Mouse (Mus musculus) heart, embryonic 16.5 days (tissue): ENCODE data around the gene Antxr2. TPM values are rescaled to one million over a fixed set of nuclear protein-coding genes. Genes with fewer than 3 reads are reported as not detected.

Experiments
- ATAC-seq: fragments of 200-750 bp; cut with Nextera tagmentation; replicated peaks from 2 replicates; pipeline ENCODE4 v1.8.0; 2017; ENCODE audit warnings: moderate number of reproducible peaks; ENCODE audit not compliant: insufficient read depth, low FRiP score; ENCODE audit errors: extremely low read depth
- H3K27ac ChIP-seq: fragments of 300-500 bp; sonication (generic); 2 replicates; pipeline ENCODE4 v1.5.1; 2014; ENCODE audit warnings: mild to moderate bottlenecking, low read length, control low read depth, moderate library complexity
- H3K27me3 ChIP-seq: fragments of 300-500 bp; sonication (generic); 2 replicates; pipeline ENCODE4 v1.6.1; 2014; ENCODE audit warnings: low read length, mixed read lengths; ENCODE audit not compliant: control insufficient read depth, insufficient read depth
- H3K36me3 ChIP-seq: fragments of 300-500 bp; sonication (generic); 2 replicates; pipeline ENCODE4 v1.6.1; 2014; ENCODE audit not compliant: control insufficient read depth, insufficient read depth
- H3K4me1 ChIP-seq: fragments of 300-500 bp; sonication (generic); 2 replicates; pipeline ENCODE4 v1.6.1; 2014; ENCODE audit warnings: low read length, mixed read lengths; ENCODE audit not compliant: control insufficient read depth, insufficient read depth
- H3K4me2 ChIP-seq: fragments of 300-500 bp; sonication (generic); 2 replicates; pipeline ENCODE4 v1.6.1; 2014; ENCODE audit warnings: low read depth, mild to moderate bottlenecking, control low read depth, low read length
- H3K4me3 ChIP-seq: fragments of 300-500 bp; sonication (generic); 2 replicates; pipeline ENCODE4 v1.5.1; 2014; ENCODE audit warnings: mild to moderate bottlenecking, control low read depth, low read length
- H3K9ac ChIP-seq: fragments of 300-500 bp; sonication (generic); 2 replicates; pipeline ENCODE4 v1.6.1; 2014; ENCODE audit warnings: low read length, control low read depth
- H3K9me3 ChIP-seq: fragments of 300-500 bp; sonication (generic); replicated peaks from 2 replicates; pipeline ENCODE4 v1.6.1; 2016; ENCODE audit warnings: low read length; ENCODE audit not compliant: control insufficient read depth
- WGBS: fragments of 180-500 bp; shearing (Covaris S2); extraction: QIAGEN DNeasy Blood & Tissue Kit; methylation state at CpG from one replicate; pipeline ENCODE4 v1.1.7; 2014; 5-methylcytosine and 5-hydroxymethylcytosine counted together
- polyA plus RNA-seq: library from polyadenylated mRNA; unstranded; fragments of >200 nt; fragmentation: Nextera tagmentation; extraction: Ambion mirVana; gene quantifications from 2 replicates; pipeline ENCODE4 v1.2.1, GENCODE M21; 2015

Antxr2 gene
- polyA plus RNA-seq, 1 experiment from 2014 or later: 58.2 TPM

- H3K36me3 ChIP-seq: 0 out of 2 replicates have a peak, but pooled peaks cover under 1% of the 10 kb centered on the region
- H3K9ac ChIP-seq: no peak overlapping the region
- H3K9me3 ChIP-seq: no peaks in the 10 kb centered on the region
- H3K27me3 ChIP-seq: no peaks in the 10 kb centered on the region
- no peak for ATAC-seq
- H3K4me1 ChIP-seq: peaks cover 2% of the 10 kb centered on the region; the same call in 1 of the 2 replicates
- H3K27ac ChIP-seq: no peak overlapping the region
- 79% methylated on average over 3 of the region's 3 CpGs for WGBS
- H3K4me3 ChIP-seq: no peak overlapping the region
- no peak overlapping the region for H3K4me2 ChIP-seq
These were observed 152.0 kb downstream of the Antxr2 start for GRCm38 (mm10) chr5:97878871-97879270.

GRCm38 (mm10) chr5:97878215-97878794 is 152.5 kb downstream of the Antxr2 start:
- no peak for ATAC-seq
- no peak overlapping the region for H3K27ac ChIP-seq
- no peaks in the 10 kb centered on the region for H3K36me3 ChIP-seq
- peaks cover 2% of the 10 kb centered on the region; the same call in 1 of the 2 replicates for H3K4me1 ChIP-seq
- no peaks in the 10 kb centered on the region for H3K9me3 ChIP-seq
- H3K4me2 ChIP-seq: no peak overlapping the region
- H3K9ac ChIP-seq: no peak overlapping the region
- H3K4me3 ChIP-seq: no peak overlapping the region
- WGBS: 42% methylated on average over 1 of the region's 1 CpGs
- no peaks in the 10 kb centered on the region for H3K27me3 ChIP-seq

GRCm38 (mm10) chr5:97876895-97877294 is 153.9 kb downstream of the Antxr2 start:
- Histone ChIP-seq H3K36me3 (no peaks in the 10 kb centered on the region), H3K4me1 (peaks cover 2% of the 10 kb centered on the region; the same call in 1 of the 2 replicates), H3K27me3 (no peaks in the 10 kb centered on the region), H3K4me2 (no peak overlapping the region), H3K27ac (no peak overlapping the region), H3K9me3 (0 out of 2 replicates have a peak, but pooled peaks cover 3% of the 10 kb centered on the region), H3K9ac (no peak overlapping the region), H3K4me3 (no peak overlapping the region)
- ATAC-seq: no peak
- WGBS: 80% methylated on average over 2 of the region's 2 CpGs

- 0 out of 2 replicates have a peak, but pooled peaks cover 3% of the 10 kb centered on the region for H3K9me3 ChIP-seq
- H3K4me3 ChIP-seq: no peak overlapping the region
- no peak overlapping the region for H3K4me2 ChIP-seq
- WGBS: 66% methylated on average over 2 of the region's 2 CpGs
- H3K4me1 ChIP-seq: no peaks in the 10 kb centered on the region
- H3K27ac ChIP-seq: no peak overlapping the region
- no peak overlapping the region for H3K9ac ChIP-seq
- no peaks in the 10 kb centered on the region for H3K36me3 ChIP-seq
- no peaks in the 10 kb centered on the region for H3K27me3 ChIP-seq
- no peak for ATAC-seq
These were observed 162.9 kb downstream of the Antxr2 start for GRCm38 (mm10) chr5:97867921-97868320.

DNA sequence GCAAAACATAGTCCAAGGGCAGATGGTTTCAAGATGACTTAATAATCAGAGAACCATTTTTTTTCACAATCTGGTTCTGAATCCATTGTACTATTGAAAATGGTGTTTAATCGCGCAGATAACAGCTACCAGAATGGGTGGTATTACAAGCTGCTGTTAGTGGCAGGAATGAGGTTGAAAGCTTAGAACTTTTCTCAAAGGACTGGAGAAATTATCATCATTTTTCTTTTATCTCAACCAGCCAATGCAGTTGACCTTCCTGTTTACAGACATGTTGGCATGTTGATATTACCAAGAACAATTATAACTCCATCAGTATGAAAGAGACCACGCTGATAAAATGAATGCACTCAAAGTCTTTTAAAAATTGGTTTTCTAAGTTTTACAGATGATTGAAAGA is 163.9 kb downstream of the Antxr2 start:
- Histone ChIP-seq H3K36me3 (no peaks in the 10 kb centered on the region), H3K4me2 (no peak overlapping the region), H3K4me3 (no peak overlapping the region), H3K27ac (no peak overlapping the region), H3K27me3 (no peaks in the 10 kb centered on the region), H3K9ac (no peak overlapping the region), H3K4me1 (no peaks in the 10 kb centered on the region), H3K9me3 (no peaks in the 10 kb centered on the region)
- no peak for ATAC-seq
- WGBS: 85% methylated on average over 3 of the region's 3 CpGs

DNA sequence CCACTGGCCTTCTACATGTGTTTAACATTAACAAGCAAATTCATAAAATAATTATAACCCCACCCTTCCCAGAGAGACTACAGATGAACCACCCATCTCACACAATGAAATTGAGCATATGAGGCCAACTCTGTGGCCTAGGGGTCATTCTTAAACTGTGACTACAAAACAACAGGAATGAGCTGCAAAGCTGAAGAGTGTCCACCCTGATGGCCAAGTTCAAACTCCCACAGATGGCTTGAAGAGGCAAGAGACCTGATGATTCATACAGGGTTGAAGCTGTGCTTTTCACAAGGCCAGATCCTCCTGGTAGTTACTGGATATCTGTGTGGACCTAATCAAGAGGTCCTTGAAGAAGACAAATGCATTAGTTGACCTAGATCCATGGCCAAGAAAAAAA is 173.7 kb downstream of the Antxr2 start:
- Histone ChIP-seq H3K4me1 (no peaks in the 10 kb centered on the region), H3K9ac (no peak overlapping the region), H3K27me3 (no peaks in the 10 kb centered on the region), H3K36me3 (no peaks in the 10 kb centered on the region), H3K4me3 (no peak overlapping the region), H3K9me3 (no peaks in the 10 kb centered on the region), H3K4me2 (no peak overlapping the region), H3K27ac (no peak overlapping the region)
- no peak for ATAC-seq

- Histone ChIP-seq H3K4me3 (no peak overlapping the region), H3K27ac (no peak overlapping the region), H3K36me3 (no peaks in the 10 kb centered on the region), H3K4me1 (no peaks in the 10 kb centered on the region; the same call in 1 of the 2 replicates), H3K9me3 (no peaks in the 10 kb centered on the region), H3K4me2 (no peak overlapping the region), H3K9ac (no peak overlapping the region), H3K27me3 (no peaks in the 10 kb centered on the region)
- WGBS: 93% methylated on average over 5 of the region's 5 CpGs
- no peak for ATAC-seq
These were observed 178.7 kb downstream of the Antxr2 start for GRCm38 (mm10) chr5:97851981-97852748.

DNA sequence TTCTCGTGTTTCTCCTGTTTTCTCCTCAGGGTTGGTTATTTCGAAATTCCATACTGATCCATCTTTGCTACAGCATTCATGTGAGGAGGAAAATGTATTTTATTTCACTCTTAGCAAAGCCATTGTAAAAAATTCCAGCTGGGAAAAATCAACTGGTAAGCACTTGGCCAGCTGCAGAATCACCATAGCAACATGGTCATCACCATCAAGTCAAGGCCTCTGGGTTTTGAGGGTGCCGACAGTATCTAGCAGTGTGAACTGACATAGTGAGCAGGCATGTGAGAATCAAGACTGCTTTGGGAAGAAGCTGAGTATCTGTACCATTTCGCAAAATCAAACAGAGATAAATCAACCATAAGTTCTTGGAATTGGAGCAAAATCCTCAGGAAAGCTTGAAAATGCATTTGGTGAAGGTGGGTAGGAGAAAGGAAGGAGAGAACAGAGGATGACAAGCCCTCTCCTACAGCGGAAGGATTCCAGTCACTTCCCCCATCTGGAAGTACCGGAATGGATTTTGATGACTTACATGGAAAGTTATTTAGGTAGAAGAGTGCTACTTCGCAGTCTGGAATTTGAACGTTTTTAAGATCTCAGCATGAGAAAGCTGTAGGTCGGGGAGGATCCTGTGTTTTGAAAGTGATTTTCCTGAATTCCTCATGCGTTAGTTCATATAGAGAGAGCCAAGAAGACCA is 183.5 kb downstream of the Antxr2 start:
- Histone ChIP-seq H3K9ac (no peak overlapping the region), H3K36me3 (no peaks in the 10 kb centered on the region), H3K9me3 (no peaks in the 10 kb centered on the region), H3K4me3 (no peak overlapping the region), H3K27ac (no peak overlapping the region), H3K27me3 (no peaks in the 10 kb centered on the region), H3K4me2 (no peak overlapping the region), H3K4me1 (no peaks in the 10 kb centered on the region; the same call in 1 of the 2 replicates)
- ATAC-seq: peak; percentile 65
- WGBS: 57% methylated on average over 10 of the region's 10 CpGs

DNA sequence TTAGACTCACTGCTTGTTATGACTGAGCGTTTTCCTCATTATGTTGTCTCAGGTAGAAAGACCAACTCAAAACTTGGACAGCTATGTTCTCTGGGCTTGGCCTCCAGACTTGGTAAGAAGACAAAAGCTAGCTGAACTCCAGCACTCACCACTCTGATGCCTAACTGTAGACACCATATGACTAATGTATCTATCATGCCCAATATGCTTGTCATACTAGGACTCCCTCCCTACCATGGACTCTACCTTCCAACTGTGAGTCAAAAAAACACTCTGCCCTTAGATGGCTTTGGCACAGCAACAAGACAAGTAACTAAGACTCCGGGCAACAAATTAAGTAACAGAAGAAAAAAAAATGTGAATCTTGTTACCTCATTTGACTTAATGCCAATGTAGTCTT is 184.3 kb downstream of the Antxr2 start:
- 78% methylated on average over 2 of the region's 2 CpGs for WGBS
- ATAC-seq: no peak
- H3K4me1 ChIP-seq: no peaks in the 10 kb centered on the region; the same call in 1 of the 2 replicates
- H3K27ac ChIP-seq: no peak overlapping the region
- H3K27me3 ChIP-seq: no peaks in the 10 kb centered on the region
- H3K4me2 ChIP-seq: no peak overlapping the region
- H3K9me3 ChIP-seq: no peaks in the 10 kb centered on the region
- H3K36me3 ChIP-seq: no peaks in the 10 kb centered on the region
- H3K4me3 ChIP-seq: no peak overlapping the region
- H3K9ac ChIP-seq: no peak overlapping the region
